Mouse (Mus musculus): ENCODE data around the gene Ndp.

DNA sequence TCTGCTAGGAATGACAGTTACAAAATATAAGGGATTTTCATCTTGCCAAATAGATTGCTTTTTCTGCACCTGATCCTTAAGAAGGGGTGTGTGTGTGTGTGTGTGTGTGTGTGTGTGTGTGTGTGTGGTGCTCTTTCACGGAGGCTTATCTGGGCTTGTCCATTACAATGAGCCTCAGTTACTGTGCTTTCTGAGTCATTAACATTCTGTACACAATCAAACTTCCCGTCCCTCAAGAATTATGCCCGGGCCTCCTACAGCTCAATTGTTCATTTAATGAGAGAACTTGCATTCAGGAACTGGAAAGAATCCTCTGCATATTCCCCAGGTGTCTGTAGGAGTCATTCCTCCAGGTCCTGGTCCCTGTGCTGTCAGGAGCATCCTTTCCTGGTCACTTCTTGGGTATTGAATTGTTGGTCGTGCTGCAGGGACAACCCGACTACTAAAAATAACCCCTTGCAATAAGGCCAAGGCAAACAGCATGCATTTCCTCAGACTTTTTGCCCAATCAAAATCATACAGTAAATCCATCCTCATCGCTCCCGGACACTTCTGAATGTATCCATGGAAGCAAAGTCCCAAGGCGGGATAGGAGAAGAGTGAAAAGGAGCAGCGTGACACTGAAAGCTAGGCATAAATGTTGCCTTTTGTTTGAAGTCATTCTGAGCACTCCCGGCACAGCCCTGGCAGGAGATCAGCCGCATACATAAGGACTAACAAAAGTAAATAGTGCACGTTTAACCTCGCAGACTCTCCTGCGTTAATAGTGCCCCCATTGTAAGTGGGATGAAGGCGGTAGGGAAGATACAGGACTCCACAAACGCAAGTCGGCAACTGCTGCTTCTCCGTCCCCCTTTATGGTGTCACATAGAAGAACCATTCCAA, 1.1 kb downstream of the Ndp start:
- TF ChIP-seq TAL1 (IDR thresholded peaks at IDR 0.05; ENCODE audit: low read length) (no peak), GATA1 (IDR thresholded peaks at IDR 0.05; ENCODE audit: low read length) (no peak)

Measured in erythroblast, embryonic 14.5 days (primary cell).